Mouse (Mus musculus) liver, adult 2 months (tissue): Measurements from ENCODE around the gene Tmem106b.

Experiments used
- CTCF ChIP-seq: fragments of 200-500 bp; IDR thresholded peaks from 2 replicates; pipeline ENCODE4 v1.5.1; 2011; ENCODE audit warnings: low read depth, low read length, control low read depth
- POLR2A ChIP-seq: fragments of 200-500 bp; IDR thresholded peaks from 2 replicates; pipeline ENCODE4 v1.6.1; 2011; ENCODE audit warnings: low read length, control low read depth; ENCODE audit not compliant: insufficient read depth; ENCODE audit errors: extremely low read depth

DNA sequence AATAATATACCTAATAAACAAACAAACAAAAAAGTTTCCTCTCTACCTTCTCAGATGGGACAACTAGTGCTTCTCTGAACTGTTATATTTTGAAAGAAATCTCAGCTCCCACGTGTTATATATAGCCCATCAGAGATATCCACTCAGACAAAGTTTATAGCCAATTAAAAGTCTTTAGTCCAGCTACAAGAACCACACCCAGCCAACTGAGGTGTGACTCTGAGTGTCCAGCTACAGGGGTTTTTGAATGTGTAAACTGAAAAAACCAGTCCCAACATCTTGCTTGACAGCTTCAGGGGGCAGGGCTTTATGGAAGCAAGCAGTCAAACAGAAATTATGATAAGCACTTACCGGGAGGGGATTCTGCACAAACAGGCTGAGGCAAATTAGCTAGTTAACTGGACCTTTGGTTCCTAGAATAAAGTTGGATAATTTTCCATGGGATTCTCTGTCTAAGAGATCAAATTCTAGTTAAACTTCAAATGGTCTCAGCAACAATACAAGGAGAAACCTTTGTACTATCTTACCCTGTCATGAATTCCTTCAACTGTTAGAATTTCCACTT lies 6.8 kb upstream of the Tmem106b start:
- no peak for TF ChIP-seq CTCF
- no peak for TF ChIP-seq POLR2A
